Mouse (Mus musculus) olfactory bulb, adult 2 months (tissue): ENCODE measurements around the gene Gm21970.

Source experiments
- CTCF ChIP-seq: fragments of 200-500 bp; IDR thresholded peaks from 2 replicates; pipeline ENCODE4 v1.5.1; 2012; ENCODE audit warnings: low read depth, mild to moderate bottlenecking, low read length, moderate library complexity; ENCODE audit not compliant: insufficient read depth
- POLR2A ChIP-seq: fragments of 200-500 bp; IDR thresholded peaks from 2 replicates; pipeline ENCODE4 v1.6.1; 2012; ENCODE audit warnings: mild to moderate bottlenecking, low read depth, low read length, moderate library complexity; ENCODE audit not compliant: insufficient read depth

DNA sequence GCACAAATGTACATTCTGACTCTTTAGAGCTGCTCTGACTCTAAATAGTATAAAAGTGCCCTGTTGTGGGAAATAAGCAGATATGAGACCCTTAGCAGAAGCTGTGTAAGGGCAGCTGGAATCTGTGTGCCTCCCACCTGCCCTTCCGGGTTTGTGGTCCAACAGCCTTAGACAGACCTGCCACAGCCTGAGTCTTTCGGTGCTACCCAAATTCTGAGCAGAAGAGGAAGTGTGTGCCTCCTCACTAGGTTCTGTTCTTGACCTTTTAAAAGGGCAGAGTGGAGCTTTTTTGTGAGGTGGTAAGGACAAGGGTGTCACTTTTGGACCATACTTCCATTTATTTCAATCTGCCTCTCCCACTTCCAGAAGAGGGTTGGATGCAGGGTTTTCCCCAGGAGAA is 60.4 kb downstream of the Gm21970 start:
- no peak for TF ChIP-seq CTCF
- TF ChIP-seq POLR2A, result no peak
